Mouse (Mus musculus): ENCODE data around the gene Vat1.

- TF ChIP-seq GATA1 (IDR thresholded peaks at IDR 0.05; ENCODE audit: low read length) (peak; percentile 81), TAL1 (IDR thresholded peaks at IDR 0.05; ENCODE audit: low read length) (peak; percentile 85)
Observed at GRCm38 (mm10) chr11:101485509-101486028, 19.5 kb upstream of the Vat1 start.
